Mouse (Mus musculus): Measurements from ENCODE around the gene Dnajc25.

Dnajc25 gene

GRCm38 (mm10) chr4:58994762-58995161 is at the start of gene Dnajc25:
Dnajc25 (plus strand) TSS chr4:58995062.
- no peak for DNase-seq

DNA sequence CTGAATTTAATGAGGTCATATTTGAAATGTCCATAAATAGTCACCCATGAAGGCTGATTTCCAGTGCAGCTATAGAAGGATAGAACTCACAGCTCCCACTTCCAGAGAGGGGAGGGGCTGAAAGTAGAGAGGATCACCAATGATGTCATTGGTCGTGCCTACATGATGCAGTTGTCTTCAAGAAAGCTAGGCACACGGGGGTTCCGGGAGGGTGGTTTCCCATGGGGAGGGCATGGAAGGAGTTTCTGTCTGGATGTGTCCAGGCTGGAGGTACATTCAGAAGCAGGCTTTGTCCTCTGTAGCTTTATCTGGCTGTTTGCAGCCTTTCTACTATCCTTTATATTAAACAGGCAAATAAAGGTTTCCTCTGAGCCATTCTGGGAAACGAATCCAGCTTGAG is 46.5 kb upstream of the Dnajc25 start:
- DNase-seq: no peak

- no peak for DNase-seq
These were observed 42.2 kb upstream of the Dnajc25 start for GRCm38 (mm10) chr4:58952630-58953029.

GRCm38 (mm10) chr4:58961719-58962118 is 33.1 kb upstream of the Dnajc25 start:
- no peak for DNase-seq

DNA sequence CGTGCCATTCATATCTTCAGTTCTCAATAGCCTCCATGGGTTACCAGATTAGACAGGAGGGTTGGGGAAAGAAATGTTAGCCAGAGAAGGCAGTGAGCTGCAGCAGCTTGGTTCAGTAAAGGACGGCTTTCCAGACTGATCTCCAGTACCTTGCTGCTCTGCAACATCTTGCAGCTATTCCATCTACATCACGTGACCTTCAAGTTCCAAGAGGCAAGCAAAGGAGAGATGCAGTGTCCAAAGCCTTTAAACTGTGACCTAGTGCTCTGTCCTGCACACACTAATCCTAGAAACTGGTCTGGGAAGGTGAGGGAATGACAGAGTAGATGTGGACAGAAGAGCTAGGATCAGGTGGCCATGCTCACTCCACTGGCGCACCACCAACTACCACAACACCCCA is 31.6 kb upstream of the Dnajc25 start:
- no peak for DNase-seq

DNA sequence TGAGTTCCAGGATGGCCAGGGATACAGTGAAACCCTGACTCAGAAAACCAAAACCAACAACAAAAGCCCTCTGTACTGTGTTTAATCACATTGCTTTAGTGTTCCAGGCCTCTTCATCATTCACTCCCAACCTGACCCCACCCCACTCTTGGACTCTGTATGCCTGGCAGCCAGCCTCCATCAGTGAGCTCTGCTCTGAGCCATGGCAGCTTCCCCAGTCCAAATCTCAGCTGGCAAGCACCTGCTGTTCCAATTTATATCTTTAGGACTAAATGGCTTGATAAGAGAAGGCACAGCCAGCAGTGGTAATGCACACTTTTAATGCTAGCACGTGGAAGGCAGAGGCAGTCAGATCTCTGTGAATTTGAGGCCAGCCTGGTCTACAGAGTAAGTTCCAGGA is 29.7 kb upstream of the Dnajc25 start:
- no peak for DNase-seq

DNA sequence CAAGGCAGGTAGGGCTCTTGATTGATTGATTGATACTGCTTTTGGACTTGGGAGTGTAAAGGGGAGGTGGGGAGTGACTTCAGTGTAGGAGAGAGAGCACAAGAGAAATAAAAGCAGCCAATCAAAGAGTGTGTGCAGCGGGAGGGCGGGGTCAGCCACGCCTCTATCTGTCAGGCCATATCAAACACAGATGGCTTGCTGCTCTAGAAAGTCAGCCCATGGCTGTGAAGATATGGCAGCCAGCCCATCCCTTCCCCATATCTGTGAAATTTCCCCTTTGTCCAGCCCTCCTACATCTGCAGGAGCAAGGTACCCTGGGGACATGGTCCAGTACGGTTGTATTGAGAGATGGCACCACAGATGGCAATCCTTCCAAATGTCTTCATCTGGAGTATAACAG is 24.2 kb upstream of the Dnajc25 start:
- DNase-seq: no peak

GRCm38 (mm10) chr4:58975711-58976110 is 19.2 kb upstream of the Dnajc25 start:
- DNase-seq: no peak

GRCm38 (mm10) chr4:58981421-58981820 is 13.4 kb upstream of the Dnajc25 start:
- no peak for DNase-seq

- DNase-seq: no peak
These were observed 12.1 kb upstream of the Dnajc25 start for GRCm38 (mm10) chr4:58982806-58983205.

DNA sequence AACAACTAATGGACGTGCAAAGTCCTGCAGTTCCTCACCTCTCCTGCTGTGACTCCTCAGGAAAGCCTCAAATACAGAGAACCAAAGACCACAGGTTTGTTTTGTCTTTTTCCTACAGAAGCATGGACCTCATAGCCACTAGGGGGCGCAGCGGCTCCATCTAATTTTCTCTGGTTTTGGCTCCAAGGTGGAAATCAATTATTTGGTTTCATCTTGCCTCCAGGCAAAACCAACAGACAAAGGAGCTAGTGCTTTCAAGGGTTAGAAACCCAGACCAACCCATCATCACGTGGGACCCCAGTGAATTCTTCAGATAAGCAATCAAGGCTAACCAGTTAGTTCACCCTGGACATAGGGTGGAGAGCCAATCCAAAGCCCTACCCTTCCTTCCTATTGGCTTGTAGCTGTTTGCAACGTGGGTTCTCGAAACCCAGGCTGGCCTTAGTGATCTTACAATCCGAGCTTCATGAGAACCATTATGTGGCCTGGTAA is 9.7 kb upstream of the Dnajc25 start:
- DNase-seq: peak; percentile 82

DNA sequence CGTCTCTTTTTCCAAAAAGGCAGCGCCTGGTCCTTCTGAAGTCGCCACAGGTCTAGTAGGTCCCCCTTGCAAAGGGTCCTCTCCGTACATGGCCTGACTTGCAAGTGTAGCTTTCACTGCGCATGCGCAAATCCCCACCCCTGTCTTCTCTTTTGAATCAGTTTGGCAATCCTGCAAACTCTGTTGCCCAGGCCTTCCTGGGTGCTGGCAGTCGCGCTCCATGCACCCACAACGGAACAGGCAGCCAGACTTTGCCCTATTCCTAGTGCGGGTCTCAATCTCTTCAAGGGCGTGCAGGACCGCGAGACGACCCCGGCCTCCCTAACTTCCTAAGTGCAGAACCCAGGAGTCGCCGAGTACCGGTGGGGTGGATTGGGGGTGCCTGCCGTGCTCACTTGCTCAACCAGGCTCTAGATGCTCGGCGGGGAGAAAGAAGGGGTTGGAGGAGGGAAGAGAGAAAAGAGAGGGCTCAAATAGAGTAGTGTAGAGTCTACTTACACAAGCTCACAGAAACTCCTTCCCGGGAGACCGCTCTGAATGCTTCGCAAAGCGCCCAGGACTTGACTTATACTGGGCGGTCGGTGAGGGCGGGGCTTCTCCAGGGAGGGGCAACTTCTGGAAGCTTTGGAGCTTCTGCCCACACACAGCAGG is 8.2 kb upstream of the Dnajc25 start, which contains the start of gene Ptgr1:
TSS of gene Ptgr1 (minus strand) at position 580 of the 651 bp plus-strand sequence.
- DNase-seq: peak; percentile 90

DNA sequence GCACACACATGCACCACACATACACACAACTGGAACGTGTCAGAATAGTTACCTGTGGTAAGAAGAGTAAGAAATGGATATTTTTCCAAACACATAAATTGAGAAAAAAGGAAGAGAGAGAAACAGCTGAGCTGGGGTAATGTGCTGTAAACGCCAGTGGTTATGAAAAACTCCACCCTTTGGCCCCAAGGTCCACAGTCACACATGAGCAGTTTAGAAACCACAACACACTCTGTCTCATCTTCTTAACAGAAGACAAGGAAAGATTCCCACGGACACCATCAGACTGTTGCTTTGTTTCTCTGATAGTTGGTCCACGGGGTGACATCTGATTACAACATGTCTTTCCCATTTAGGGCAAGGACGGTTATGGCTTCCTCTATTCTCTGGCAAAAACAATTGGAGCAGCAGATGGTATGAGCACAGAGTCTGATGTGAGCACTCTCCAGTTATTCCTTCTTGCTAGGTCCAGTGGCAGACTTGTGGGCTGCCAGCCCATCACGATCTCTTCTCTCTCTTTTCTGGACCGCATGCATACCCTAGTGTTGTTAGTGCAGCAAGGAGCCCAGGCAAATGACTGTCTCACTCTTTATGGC is 5.5 kb upstream of the Dnajc25 start:
- DNase-seq: peak; percentile 34

DNA sequence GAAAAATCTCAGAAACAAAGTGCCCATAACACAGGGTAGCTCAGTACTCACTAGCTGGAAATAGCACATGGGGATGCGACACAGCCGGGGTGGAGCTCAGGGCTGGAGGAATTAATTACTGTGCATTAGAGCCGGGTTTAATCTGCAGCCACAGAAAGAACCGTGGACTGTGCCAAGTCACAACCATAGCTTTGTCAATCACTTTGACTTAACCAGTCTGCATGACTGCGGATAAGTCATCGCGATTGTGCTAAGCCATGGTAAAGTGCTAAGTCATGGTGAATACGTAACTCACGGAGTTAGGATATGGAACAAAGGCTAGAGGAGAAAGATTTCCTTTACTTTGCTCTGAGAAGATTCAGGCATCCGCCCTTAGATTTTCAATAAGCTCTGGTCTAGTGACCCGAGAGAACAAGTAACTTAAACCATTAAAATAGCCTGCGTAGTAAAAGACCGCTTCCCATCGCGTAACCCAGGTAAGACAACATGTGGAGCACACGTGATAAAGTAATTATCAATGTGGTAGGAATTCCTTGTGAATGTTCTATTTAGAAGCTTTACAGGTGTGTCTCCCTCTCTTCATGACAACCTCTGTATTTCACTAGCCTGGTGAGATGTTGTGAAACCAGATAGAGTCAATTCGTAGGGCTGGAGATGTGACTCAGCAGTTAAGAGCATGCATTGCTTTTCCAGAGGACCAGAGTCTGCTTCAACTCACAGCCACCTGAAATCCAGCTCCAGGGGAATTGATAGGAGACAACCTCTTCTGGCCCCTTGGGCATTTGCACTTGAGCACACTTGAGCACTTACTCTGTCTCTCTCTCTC is 4.0 kb upstream of the Dnajc25 start:
- DNase-seq: no peak

DNA sequence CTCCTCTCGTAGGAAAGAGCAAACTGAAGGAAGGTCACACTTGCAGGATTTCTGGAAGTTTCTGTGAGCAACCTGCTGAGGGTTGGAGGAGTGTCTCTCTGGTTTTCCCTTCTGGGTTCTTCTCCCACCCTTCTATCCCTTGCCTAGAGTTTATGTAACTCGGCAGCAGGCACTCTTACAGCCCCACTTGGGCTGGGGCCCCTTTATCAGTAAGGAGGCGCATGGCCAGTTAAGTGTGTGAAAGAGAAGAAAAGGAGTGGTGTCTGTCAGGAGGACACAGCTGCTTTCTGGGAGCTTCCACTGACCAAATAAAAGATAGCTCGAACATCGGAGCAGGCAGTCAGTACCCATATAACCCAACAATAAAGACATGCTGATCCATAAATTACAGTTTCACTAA is 2.7 kb upstream of the Dnajc25 start:
- DNase-seq: no peak

DNA sequence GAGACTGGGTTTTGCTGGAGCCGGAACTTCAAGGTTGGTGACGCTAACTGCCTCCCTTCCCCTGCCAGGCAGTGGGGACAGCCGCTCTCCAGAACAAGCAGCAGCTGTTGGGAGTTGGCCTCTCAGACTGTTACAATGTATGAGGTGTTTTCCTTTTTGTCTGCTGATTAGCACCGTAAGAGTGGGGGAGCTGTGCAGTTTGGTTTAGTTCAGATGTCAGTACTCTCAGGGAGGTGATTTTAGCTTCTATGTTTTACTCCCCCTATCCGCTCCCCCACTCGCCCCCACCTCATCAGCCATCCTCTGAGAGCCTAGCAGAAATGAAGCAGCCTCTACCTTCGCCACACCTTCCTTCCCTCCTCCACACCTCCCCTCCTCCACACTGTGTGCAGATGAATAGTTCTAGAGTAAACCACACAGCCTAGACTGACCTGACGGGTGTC is 410 bp downstream of the Dnajc25 start:
- DNase-seq: no peak

- peak; percentile 56 for DNase-seq
These were observed 2.2 kb downstream of the Dnajc25 start for GRCm38 (mm10) chr4:58997081-58997480.

- no peak for DNase-seq
These were observed 3.8 kb downstream of the Dnajc25 start for GRCm38 (mm10) chr4:58998688-58999087.

- DNase-seq: peak; percentile 80
These were observed 4.8 kb downstream of the Dnajc25 start for GRCm38 (mm10) chr4:58999686-59000085.

- peak; percentile 26 for DNase-seq
These were observed 5.8 kb downstream of the Dnajc25 start for GRCm38 (mm10) chr4:59000614-59001013.

DNA sequence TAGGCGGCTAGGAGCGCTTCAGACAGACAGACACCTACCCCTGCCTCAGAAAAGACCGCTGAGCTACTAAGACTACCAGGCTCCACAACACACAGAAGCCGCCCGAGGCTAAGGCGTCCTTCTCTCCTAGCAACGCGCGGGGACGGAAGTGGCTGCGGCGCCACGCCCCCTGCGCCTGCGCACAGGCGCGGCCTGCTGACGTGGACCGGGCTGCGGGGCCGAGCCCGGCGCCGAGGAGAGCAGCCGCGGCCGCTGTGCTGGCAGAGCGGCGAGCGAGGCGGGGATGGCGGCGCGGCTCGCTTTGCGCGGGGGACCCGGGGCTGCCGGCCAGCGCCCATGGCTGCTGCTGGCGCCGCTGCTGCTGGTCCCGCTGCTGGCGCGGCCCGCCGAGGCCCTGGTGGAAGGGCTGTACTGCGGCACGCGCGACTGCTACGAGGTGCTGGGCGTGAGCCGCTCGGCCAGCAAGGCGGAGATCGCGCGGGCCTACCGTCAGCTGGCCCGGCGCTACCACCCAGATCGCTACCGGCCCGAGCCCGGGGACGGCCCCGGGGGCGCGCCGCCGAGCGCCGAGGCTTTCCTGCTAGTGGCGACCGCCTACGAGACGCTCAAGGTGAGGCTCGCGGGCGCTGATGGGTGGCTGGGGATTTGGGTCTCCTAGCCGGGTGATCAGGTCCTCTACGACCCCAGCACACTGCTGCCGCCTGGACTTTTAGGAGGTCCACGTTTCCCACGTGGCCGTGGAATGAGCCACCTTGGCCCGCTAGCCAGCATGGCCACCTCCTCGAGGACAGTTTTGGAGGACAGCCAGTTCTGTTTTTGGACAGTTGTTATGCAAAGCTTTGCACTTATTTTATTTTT is 8.3 kb downstream of the Dnajc25 start, which contains the start of gene Gm20503:
TSS of gene Gm20503 (plus strand) at position 263 of the 858 bp plus-strand sequence.
- peak; percentile 96 for DNase-seq

DNA sequence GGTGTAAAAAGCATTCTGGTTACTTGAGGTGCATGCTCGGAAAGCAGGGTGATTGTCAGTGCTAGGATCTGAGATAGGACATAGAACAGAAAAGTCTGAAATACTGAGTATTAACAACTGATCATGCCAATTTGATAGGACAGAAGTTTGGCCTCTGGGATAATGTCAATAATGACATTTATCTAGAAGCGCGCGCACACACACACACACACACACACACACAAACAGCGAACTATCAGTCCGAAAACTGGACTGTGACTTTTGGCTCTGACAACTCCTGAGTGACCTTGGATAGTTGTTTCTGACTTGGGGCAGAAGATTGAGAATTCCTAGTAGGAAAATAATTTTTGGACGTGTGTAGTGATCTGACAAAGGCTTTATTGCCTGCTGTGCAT is 8.9 kb downstream of the Dnajc25 start:
- peak; percentile 14 for DNase-seq

DNA sequence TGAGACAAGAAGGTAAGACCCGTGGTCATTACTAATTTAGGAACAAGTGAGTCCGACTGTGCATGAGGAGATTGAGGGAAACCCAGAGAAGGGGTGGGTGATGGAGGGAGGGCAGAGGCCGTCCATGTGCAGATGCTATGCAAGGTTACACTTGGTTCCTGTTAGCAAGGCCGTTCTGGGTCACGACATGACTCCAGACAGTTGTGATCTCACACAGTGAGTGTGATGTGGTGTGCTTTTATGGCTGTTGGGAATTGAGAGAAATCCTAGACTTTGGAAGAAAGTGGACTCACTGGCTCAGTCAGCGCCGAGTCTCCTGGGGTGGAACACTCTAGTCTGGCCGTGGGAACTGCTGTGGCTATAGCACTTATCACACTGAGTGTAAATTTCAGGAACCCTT is 11.3 kb downstream of the Dnajc25 start:
- no peak for DNase-seq

Data from kidney, postnatal 14 days (tissue).